Mouse (Mus musculus) embryonic stem cell, embryonic (primary cell): ENCODE measurements around the gene Nbea.
"Not testable (repeated sequence)": the region's sequence is repeated elsewhere in the genome, so short reads cannot be mapped to it uniquely, and the experiment has no call there.

Experiments used
- CTCF ChIA-PET, 4 experiments: fragments of 300-600 bp in 2 of 4; fragments of 350-600 bp in 2 of 4; sonication (Branson Sonifier 250); formaldehyde crosslinking; loops; one replicate each; lab custom pipeline; 2022; ENCODE audit warnings: inconsistent platforms in 2 of 4; lab: Charles Lee
- POLR2A ChIA-PET, 4 experiments: fragments of 300-600 bp in 2 of 4; fragments of 350-600 bp in 2 of 4; sonication (Branson Sonifier 250); formaldehyde crosslinking; loops; one replicate each; lab custom pipeline; 2022; ENCODE audit warnings: antibody characterized with exemption in 4 of 4, inconsistent platforms in 1 of 4; lab: Charles Lee

Nbea gene

DNA sequence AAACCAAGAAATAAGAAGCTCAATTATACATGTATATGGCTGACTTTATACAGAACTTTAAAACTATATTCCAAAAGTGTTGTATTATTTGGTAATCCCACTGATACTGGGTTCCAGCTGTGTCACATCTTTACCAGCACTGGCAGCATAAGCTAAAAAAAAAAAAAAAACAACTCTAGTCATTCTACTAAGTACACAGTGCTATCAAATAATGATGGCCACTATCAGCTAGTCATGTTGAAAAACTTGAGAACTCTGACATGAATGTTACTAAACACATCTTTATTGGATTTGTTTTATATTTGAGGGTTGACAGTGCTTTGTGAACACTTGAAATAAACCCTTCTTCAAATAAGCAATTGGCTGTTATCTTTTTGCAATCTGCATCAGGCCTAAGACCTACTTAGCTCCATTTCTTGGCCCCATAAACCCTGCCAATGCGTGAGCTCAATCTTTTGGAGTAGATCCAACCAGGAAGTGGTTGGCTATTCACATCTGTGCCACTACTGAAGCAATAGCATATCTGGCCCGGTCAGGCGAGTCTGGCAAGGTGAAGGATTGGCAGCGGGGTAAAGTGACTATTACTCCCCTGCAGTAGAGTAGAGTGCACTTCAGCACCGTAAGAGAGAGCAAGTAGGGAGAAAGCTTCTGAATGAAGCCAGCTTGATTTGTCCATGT is 137.7 kb downstream of the Nbea start:
- CTCF ChIA-PET, result no interaction called here
- POLR2A ChIA-PET, result no interaction called here

DNA sequence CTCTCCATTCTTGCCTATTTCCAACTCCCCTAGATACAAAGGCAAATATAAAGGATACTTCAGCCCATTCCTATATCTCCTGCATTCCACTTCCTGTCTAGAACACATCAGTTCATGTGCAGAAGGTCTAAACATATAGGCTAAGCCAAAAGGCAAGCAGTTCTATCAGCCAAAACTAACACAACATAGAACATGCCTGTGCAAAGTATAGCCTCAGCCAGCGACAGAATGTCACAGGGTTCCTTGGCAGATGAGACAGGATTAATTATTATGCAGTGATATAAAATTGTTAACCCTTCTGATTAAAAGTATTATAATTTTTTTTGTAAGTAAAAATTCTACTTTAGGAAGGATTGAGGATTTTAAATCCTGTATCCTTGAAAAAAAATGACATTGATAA is 140.4 kb downstream of the Nbea start:
- ChIA-PET POLR2A (no interaction called here), CTCF (no interaction called here)

DNA sequence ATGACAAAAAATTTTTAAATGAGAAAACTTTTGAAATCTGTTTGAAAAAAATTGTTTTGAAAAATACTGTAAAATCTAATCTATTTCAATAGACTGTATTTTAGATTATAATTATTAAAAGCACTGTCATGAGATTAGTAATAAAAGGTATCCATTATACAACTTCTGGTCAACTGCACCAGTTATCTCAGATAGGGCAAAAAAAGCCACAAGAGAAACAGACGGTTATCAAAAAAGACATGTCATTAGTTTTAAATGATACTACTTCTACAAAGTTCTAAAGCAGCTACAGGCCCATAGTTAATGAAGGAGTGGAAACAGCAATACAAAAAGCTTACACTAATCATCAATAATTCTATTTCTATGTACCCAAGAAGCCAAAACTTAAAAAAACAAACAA is 144.0 kb downstream of the Nbea start:
- POLR2A ChIA-PET, result no interaction called here
- CTCF ChIA-PET, result no interaction called here

DNA sequence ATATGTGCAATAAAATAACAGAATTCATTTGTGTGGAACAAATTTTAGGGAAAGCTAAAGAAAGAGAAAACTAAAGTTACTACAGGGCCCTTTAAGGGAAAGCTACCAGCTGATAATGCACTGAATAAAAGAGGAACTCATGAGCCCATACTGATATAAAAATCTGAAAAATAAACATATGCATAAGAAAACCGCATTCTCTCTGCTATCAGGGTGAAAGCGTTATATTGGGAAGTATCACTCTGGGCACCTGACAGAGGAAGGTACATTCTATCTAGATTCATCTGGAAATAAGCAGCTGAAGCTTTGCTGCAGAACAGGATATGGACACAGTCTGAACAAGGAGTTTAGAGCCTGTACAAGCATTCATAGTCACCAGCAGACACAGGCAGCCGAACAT is 148.9 kb downstream of the Nbea start:
- CTCF ChIA-PET, result no interaction called here
- POLR2A ChIA-PET, result no interaction called here

DNA sequence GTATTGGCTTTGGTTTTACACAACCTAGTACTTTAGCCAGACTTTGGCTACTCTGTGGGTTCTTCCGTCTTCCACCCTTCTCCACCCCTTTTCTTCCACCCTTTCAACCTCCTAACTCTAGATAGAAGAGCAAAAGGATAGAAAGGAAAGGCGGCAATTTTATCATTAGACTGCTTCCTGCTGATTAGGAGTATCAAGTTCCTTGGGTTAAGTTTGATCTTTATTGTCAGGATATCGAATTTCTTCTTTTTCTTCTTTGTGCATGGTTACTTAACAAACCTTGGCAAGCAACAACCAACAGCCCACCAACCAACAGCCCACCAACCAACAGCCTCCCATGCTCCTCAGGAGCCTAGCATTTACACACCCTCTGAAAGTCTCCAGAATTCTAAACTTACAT is 165.0 kb downstream of the Nbea start:
- ChIA-PET CTCF (no interaction called here), POLR2A (no interaction called here)

DNA sequence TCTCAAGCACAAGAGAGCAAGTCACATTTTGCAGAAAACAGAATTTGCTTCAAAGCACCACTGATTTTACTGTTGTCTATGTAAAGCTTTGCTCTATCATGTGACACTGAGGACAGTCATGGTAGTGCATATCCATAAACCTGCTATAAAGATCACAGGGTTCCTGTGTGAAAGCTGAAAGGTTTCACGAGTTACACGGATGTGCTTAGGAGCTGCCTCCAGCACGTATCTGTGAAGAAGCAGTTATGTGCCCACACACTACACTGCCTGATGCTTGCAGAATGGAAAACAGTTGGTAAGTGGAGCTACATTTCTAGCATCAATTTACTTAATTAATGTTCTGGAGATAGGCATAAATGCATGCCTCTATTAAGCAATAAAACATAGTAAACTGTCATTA is 172.4 kb downstream of the Nbea start:
- CTCF ChIA-PET, result no interaction called here
- POLR2A ChIA-PET, result no interaction called here

DNA sequence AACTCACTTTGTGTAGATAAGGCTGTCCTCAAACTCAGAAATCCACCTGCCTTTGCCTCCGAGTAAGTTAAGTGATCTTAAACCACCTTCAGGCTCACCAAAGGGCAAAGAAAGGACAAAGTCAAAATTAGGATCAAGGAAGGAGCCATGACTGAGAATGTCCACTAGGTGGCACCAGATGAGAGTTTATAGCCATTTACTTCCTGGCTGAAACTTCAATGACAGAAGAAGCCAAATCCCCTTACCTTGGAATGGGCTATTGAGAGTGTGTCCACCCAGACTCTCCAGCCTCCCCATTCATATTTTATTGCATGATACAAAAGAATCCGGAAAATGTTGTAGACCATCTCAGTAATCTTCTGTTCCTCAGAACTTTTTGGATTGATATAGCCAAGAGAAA is 175.5 kb downstream of the Nbea start:
- POLR2A ChIA-PET, result no interaction called here

DNA sequence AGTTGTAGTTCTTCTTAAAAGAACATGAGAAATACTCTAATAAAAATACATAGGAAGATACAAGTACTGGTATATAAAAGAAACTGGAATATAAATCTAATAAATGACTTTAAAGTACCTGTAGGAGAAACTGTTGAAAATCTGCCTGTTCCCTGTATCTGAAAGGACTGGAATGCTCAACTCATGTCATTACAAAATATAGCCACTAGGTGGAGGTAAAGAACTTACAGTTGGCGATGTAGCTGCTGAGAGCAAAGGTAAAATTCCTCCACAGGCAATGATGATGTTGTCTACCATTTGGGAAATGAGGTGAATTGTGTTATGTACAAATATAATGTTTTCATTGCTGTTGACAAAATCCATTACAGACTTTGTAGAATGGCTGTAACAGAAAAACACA is 183.2 kb downstream of the Nbea start:
- ChIA-PET POLR2A (no interaction called here), CTCF (interaction anchor here in 2 of 4 experiments (0.5 to 0.7 kb wide), 4 partner anchors 10 to 678 kb away, joined by 3 to 6 read pairs (median 3); no protein-coding TSS in a partner anchor)

More for the DNA sequence above, 175.5 kb downstream of the Nbea start:
- CTCF ChIA-PET, result no interaction called here

DNA sequence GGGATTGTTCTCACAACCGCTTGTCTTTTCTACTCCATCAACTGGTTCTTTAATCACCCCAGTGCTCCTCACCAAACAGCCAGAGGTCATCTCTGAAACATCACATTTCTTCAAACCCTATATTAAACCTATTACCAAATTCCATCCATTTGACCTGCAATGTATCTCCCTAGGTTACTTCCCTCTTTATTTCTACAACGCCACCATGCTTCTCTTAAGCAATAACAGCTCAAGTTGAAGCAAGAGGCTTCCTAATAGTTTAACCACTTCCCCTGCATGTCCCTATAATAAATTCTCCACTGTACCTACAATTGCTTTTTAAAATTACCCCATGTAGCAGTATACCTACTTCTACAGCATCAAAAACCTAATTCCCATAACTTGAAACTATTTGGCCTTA is 205.1 kb downstream of the Nbea start:
- ChIA-PET CTCF (no interaction called here), POLR2A (no interaction called here)

DNA sequence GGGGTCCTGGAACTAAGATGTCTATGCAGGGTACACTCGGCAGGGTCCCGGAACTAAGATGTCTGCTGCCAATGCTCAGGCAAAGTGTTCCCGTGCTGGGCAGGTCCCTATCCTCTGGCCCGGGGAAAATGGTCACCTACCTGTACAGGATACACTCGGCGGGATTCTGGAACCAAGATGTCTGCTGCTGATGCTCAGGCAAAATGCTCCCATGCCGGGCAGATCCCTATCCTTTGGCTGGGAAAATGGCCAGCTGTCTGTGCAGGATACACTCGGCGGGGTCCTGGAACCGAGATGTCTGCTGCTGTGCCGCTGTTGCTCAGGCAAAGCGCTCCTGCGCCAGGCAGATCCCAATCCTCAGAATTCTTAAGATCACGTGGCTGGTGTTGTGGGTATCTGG is 206.5 kb downstream of the Nbea start:
- CTCF ChIA-PET, POLR2A ChIA-PET: not testable (repeated sequence)

DNA sequence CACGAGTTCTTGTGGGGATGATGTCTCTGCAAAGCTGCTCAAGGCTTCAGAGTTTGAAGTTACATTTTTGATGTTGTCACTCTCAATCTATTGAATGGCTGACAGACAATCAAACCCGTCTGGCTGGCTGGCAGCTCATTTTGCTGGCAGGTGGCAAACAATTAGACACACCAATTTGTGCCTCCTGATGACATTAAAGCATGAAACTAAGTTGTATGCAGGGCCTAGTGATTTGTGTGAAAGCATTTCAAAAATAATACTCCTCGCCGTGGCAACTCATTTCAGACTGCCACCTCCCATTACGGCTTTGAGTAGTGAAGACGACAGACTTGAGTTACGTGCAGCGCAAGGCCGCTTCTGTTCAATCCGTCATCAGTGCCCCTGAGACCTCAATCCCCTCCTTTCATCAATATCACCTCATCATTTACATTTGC is 217.8 kb downstream of the Nbea start:
- ChIA-PET CTCF (no interaction called here), POLR2A (no interaction called here)

DNA sequence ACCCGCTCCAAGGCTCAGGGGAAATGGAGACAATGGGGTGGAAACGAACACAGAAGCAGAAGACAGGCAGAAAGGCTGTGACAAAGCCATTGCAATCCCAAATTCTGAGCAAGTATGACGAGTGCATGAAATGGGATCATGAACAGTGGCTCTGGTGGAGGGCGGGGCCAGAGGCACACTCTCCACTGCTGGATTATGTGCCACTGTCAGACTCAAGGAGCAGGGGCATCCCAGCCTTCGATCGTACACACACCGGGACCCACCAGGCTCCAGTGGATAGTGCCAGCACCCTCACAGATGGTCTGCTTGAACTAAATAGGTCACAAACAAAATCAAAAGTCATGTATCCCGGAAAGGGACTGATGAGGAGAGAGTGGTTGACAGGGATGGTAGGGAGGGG is 220.5 kb downstream of the Nbea start:
- ChIA-PET POLR2A (no interaction called here), CTCF (no interaction called here)

DNA sequence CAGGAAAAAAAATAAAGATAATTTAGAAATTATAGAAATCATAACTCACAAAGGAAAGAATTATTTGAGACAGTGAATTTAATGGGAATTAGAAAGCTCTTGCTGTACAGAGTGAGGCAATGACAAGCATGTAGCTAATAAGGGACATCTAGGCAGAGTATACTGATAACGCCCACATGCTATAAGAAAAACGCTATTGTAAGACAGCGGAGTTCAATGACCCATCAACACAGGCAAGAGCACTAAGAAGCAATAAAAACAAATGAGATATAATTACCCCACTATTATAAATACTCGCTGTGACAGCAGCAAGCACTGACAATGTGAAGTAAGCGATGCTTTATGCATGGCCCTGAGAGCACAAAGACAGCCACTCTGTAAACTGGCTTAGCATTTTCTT is 233.5 kb downstream of the Nbea start:
- CTCF ChIA-PET, result no interaction called here
- POLR2A ChIA-PET, result no interaction called here

DNA sequence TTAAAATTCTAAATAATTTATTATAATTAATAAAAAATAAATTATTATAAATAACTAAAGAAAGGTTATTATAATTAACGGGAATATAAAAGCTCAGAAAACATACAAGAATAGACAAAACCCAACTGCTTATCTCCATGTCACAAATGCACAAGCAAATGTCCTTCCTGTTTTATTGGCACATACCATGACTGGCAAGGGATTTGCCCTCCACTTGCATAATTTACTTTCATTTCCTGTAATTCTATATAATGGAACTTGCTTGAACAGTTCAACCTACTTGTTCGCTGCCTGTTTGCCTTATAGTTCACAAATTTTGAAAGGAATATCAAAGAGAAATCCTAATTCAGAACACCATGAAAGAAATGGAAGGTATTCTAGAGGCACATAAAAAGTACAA is 234.4 kb downstream of the Nbea start:
- ChIA-PET CTCF (no interaction called here), POLR2A (no interaction called here)

DNA sequence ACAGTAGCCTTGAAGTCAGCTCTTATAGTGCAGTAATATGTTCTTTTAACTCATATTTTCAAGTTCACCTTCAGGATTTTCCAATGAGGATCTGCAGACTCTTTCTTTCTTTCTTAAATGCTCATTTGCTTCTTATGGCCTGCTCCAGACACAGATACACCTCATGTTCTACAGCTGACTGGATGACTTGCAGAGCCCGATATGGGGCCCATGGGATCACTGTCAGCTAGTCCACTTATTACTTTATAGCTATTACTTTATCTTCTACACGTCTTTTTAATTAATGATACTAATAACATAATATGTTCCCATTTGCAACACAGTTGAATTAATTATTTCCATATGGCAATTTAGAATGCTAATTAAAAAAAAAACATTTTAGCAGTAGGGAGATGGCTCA is 256.2 kb downstream of the Nbea start:
- POLR2A ChIA-PET, result no interaction called here
- CTCF ChIA-PET, result no interaction called here

DNA sequence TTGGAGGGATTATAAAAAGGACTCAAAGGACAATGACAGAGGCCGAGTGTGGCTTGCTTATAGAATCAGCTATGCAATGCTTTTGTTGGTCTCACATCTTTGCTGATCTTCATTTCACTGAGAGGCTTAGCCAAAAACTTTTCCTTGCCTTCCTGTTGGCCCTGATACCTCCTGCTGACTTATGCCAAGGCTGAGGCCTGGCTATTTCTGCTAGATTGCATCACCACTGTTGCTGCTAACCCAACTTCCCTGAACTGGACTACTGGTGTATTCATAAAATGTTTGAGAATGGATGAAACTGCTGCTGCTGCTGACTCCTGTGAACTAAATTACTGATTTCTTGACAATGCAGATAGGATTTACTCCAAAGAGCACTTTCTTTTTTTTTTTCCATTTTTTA is 274.2 kb downstream of the Nbea start:
- POLR2A ChIA-PET, result no interaction called here
- CTCF ChIA-PET, result no interaction called here

DNA sequence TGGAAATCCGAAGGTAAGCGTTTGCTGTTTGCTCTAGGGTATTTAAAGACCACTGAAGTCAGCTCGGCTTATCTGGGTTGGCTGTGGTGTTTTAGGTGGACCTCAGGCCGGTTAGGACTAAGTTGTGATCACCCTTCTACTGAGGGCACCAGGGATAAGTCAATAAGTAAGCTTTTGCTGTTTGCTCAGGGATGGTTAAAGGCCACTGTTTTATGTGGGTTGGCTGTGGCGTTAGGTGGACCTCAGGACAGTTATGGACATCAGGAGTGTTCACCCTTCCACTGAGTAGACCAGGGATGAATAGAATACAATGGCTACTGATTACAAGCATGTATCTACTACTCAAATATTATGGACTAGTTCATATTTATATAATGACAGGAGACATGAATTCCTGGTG is 292.9 kb downstream of the Nbea start:
- ChIA-PET POLR2A (no interaction called here), CTCF (no interaction called here)

DNA sequence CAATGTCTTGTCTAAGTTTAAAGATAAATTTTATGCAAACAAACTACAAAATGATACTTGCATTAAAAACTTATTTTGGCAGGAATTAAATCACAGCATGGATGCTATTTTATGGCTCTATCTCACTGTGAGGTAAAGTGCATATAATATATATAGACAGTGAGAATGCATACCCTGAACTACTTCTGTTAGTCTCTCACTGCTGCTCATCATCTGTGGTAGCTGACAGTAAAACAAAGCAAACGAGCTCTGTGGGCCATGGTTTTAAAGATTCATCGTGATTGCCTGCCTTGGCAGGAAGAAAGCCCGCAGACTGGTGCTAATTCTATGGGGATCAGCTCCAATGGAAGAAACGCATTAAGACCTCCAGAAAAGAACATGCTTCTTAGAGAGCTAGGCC is 294.3 kb downstream of the Nbea start:
- ChIA-PET CTCF (no interaction called here), POLR2A (interaction anchor here in 1 of 4 experiments (0.6 kb wide), 1 partner anchor 279 kb away, joined by 6 read pairs; no protein-coding TSS in a partner anchor)

DNA sequence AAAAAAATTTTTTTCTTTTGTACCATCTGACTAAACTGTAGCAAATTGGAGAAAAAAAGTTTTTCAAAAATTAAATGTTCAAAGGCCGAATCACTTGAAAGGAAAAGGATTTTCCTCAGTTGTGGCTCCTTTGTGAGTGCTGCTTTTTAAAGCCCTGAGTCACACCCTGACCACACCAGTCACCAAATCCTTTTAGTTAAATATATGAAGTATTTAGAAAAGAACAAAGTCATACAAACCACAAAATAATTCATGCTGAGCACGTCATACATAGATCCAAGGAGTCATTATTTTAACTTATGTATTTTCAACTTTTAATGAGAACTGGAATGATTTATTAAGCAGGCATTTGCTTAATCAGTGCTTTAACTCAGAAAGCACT is 295.7 kb downstream of the Nbea start:
- ChIA-PET POLR2A (no interaction called here), CTCF (no interaction called here)

DNA sequence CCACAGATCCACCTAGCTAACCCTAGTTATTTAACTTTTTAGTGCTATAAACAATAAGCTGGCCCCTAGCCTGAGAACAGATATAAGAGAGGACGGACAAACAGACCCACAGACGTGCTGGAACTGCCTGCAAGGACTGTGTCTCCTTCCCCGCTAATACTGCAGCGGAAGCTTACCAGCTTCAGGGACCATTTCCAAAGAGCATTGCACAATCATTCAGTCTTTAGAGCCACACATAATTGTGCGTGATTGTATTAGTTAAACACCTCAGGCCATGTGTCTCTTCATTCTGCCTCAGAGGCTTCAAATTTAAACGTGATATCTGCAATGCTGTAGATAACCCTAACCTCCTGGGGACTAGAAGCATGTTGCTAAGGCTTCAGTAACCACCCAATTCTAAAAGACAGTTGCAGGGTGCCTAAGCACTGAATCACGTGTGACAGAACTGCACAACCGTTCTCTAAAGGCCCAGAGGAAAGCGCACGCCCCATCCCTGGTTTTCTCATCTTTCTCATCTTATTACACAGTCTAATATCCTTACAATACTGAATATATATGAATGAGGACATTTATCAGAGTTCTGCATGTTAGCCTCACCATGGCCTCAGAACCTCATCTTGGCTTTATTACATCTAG is 296.2 kb downstream of the Nbea start:
- POLR2A ChIA-PET, result no interaction called here
- CTCF ChIA-PET, result no interaction called here
